Mouse (Mus musculus) retina, embryonic 14.5 days (tissue): ENCODE measurements around the gene Ddx49.

Experiments used
- DNase-seq: peaks from one replicate; pipeline ENCODE4 v3.0.0-alpha.2; 2015; ENCODE audit warnings: low spot score

Ddx49 gene

GRCm38 (mm10) chr8:70267674-70268073, 34.6 kb downstream of the Ddx49 start:
- DNase-seq = no peak

GRCm38 (mm10) chr8:70259043-70259442, 43.2 kb downstream of the Ddx49 start:
- no peak for DNase-seq

GRCm38 (mm10) chr8:70258600-70258999, 43.7 kb downstream of the Ddx49 start:
- DNase-seq = no peak

GRCm38 (mm10) chr8:70257456-70257855, 44.8 kb downstream of the Ddx49 start:
- DNase-seq = no peak

GRCm38 (mm10) chr8:70254628-70255027, 47.7 kb downstream of the Ddx49 start:
- DNase-seq = no peak

GRCm38 (mm10) chr8:70247841-70248240, 54.4 kb downstream of the Ddx49 start:
- no peak for DNase-seq

GRCm38 (mm10) chr8:70246622-70247021, 55.7 kb downstream of the Ddx49 start:
- DNase-seq = no peak
